Mouse (Mus musculus) liver, embryonic 16.5 days (tissue): ENCODE results near the gene Il5ra. TPM values are rescaled to one million over a fixed set of nuclear protein-coding genes. Genes with fewer than 3 reads are reported as not detected.

Experiments used
- ATAC-seq: fragments of 200-750 bp; cut with Nextera tagmentation; 2 replicates; pipeline ENCODE4 v1.8.0; 2017; ENCODE audit warnings: low read depth, mild to moderate bottlenecking, moderate number of reproducible peaks, moderate library complexity
- H3K27ac ChIP-seq: fragments of 300-500 bp; sonication (generic); 2 replicates; pipeline ENCODE4 v1.5.1; 2014; ENCODE audit warnings: mild to moderate bottlenecking, low read length
- H3K27me3 ChIP-seq: fragments of 300-500 bp; sonication (generic); 2 replicates; pipeline ENCODE4 v1.6.1; 2014; ENCODE audit warnings: low read depth, low read length, mixed read lengths; ENCODE audit not compliant: control insufficient read depth, insufficient read depth
- H3K36me3 ChIP-seq: fragments of 300-500 bp; sonication (generic); 2 replicates; pipeline ENCODE4 v1.6.1; 2014; ENCODE audit warnings: mild to moderate bottlenecking; ENCODE audit not compliant: control insufficient read depth, insufficient read depth
- H3K4me1 ChIP-seq: fragments of 300-500 bp; sonication (generic); 2 replicates; pipeline ENCODE4 v1.6.1; 2014; ENCODE audit warnings: low read depth, low read length, mixed read lengths; ENCODE audit not compliant: control insufficient read depth
- H3K4me2 ChIP-seq: fragments of 300-500 bp; sonication (generic); 2 replicates; pipeline ENCODE4 v1.6.1; 2014; ENCODE audit warnings: low read depth, low read length, mixed read lengths
- H3K4me3 ChIP-seq: fragments of 300-500 bp; sonication (generic); 2 replicates; pipeline ENCODE4 v1.5.1; 2014; ENCODE audit warnings: low read depth, mild to moderate bottlenecking, low read length
- H3K9ac ChIP-seq: fragments of 300-500 bp; sonication (generic); 2 replicates; pipeline ENCODE4 v1.6.1; 2014; ENCODE audit warnings: low read depth, low read length
- H3K9me3 ChIP-seq: fragments of 300-500 bp; sonication (generic); replicated peaks from 2 replicates; pipeline ENCODE4 v1.6.1; 2016; ENCODE audit warnings: low read length; ENCODE audit not compliant: control insufficient read depth
- WGBS: fragments of 180-500 bp; shearing (Covaris S2); extraction: QIAGEN DNeasy Blood & Tissue Kit; methylation state at CpG from one replicate; pipeline ENCODE4 v1.1.7; 2014; ENCODE audit not compliant: insufficient replicate concordance; 5-methylcytosine and 5-hydroxymethylcytosine counted together
- polyA plus RNA-seq: library from polyadenylated mRNA; unstranded; fragments of >200 nt; fragmentation: Nextera tagmentation; extraction: Ambion mirVana; gene quantifications from 2 replicates; pipeline ENCODE4 v1.2.1, GENCODE M21; 2015

The Il5ra gene
- polyA plus RNA-seq, 1 experiment from 2014 or later, result 0.08 TPM

DNA sequence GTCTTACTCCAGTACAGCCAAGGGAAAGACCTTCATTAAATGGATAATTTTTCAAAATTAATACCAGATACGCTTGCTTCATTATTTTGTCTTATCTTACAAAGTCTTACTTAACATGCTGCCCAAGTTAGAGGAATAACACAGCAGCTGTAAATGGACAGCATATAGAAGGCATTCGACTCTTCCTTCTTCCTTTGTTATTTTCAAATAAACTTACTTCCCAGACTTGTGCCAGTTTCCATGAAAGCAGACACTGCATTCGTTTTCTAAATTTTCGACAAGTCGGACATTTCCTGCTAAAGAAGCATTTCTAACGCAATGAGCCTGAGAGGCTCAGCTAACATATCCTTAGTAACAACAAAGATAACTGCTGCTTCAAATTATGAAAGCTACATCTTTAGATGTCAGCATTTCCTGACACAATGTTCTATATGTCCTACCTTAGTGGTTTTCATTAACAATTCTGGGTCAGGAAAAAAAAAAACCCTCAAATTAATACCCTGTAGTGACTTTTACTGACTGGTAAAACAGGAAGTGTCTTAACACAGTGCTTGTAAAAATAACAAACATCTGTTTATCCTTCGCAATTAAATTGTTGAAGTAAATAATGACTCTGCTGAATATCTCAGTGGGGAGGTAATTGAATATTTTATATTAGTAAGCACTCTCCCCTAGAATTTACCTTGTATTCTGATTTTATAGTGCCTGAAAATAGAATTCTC, 3.0 kb downstream of the Il5ra start:
- WGBS, result 42% methylated on average over 7 of the region's 7 CpGs
- no peaks in the 10 kb centered on the region for H3K4me1 ChIP-seq
- no peak for ATAC-seq
- H3K4me3 ChIP-seq, result no peak overlapping the region
- no peak overlapping the region for H3K4me2 ChIP-seq
- H3K36me3 ChIP-seq, result no peaks in the 10 kb centered on the region
- no peak overlapping the region for H3K27ac ChIP-seq
- H3K9me3 ChIP-seq, result no peaks in the 10 kb centered on the region
- H3K9ac ChIP-seq, result no peak overlapping the region
- H3K27me3 ChIP-seq, result no peaks in the 10 kb centered on the region

DNA sequence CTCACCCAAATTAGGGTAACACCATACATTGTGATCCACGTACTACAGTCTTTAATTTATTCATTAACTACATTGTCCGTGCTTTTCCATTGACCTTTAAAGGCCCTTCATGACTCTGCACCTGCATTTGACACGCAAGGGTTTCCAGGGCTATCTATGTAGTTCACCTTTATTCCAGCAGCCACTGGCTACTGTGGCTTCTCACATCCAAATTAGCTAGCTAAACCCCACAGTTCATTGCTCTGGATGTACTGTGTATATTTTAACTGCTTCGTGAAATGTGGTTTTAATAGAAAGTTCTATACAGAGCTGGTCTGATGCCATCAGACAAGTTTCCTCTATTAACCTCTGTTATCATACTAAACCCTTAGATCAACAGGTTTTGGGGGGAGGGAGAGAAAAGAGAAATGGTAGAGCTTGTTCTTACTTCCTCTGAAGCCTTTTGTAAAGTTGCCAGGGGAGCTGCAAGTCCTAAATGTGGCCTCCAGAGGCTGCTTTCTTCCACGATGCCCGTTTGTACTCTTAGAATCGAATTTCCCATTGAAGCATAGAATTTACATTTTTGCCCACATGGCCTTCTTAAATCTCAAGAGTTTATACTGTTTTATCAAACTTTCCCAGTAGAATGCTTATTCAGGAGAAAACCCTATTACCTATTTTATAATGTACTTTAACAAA, 5.1 kb downstream of the Il5ra start:
- 54% methylated on average over 7 of the region's 7 CpGs for WGBS
- H3K36me3 ChIP-seq, result no peaks in the 10 kb centered on the region
- H3K4me1 ChIP-seq, result no peaks in the 10 kb centered on the region
- H3K27ac ChIP-seq, result no peak overlapping the region
- H3K4me2 ChIP-seq, result no peak overlapping the region
- H3K9ac ChIP-seq, result no peak overlapping the region
- no peaks in the 10 kb centered on the region for H3K27me3 ChIP-seq
- ATAC-seq, result no peak
- no peak overlapping the region for H3K4me3 ChIP-seq
- H3K9me3 ChIP-seq, result no peaks in the 10 kb centered on the region

DNA sequence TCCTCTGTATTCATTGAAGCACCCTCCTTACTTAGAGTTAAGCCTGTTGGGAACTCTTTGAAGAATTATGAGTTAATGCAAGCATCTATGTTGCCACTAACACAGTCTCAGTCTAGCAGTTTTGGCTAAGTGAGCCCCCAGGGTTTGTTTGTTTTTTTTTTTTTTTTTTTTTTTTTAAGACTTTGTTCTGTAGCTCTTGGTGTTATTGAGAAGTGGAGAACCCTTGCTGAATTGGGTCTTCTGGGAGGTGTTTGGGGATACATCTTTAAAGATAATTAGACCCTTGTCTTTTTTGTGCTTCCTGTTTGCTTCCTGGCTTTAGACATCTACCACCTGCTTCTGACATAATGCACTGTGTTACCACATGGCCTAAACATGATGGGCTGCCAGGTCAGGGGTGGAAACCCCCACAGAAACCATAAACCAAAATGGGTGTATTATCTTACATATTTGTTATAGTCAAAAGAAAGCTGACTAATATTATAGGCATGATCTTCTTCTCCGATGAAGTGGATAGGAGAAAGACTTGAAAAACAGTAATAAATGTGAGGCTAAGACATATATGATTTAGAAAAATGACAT, 8.5 kb downstream of the Il5ra start:
- ATAC-seq, result no peak
- Histone ChIP-seq H3K4me3 (no peak overlapping the region), H3K27ac (no peak overlapping the region), H3K36me3 (no peaks in the 10 kb centered on the region), H3K9ac (no peak overlapping the region), H3K9me3 (no peaks in the 10 kb centered on the region), H3K4me2 (no peak overlapping the region), H3K4me1 (no peaks in the 10 kb centered on the region), H3K27me3 (no peaks in the 10 kb centered on the region)
- 59% methylated on average over 1 of the region's 1 CpGs for WGBS

DNA sequence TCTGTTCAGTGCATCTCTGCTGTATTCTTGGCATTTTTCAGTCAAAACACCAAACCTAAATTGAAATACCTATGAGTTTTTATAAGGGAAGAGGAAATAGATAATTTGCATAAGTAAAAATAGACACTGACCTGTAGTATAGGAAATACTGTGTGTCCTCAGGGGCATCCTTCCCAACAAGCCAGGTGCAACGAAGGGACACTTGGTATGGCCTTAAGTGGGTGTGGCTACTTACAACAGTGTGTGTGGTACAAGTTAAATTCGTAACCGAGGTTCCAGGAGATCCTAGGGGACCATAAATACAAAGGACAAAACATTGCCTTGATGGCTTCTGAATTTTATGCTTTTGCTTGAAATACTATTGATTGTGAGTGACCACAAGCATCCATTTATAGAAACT, 10.6 kb downstream of the Il5ra start:
- no peaks in the 10 kb centered on the region for H3K27me3 ChIP-seq
- H3K4me2 ChIP-seq, result no peak overlapping the region
- H3K4me1 ChIP-seq, result no peaks in the 10 kb centered on the region
- H3K36me3 ChIP-seq, result no peaks in the 10 kb centered on the region
- WGBS, result 68% methylated on average over 3 of the region's 3 CpGs
- no peak for ATAC-seq
- H3K9me3 ChIP-seq, result no peaks in the 10 kb centered on the region
- H3K9ac ChIP-seq, result no peak overlapping the region
- no peak overlapping the region for H3K27ac ChIP-seq
- H3K4me3 ChIP-seq, result no peak overlapping the region

DNA sequence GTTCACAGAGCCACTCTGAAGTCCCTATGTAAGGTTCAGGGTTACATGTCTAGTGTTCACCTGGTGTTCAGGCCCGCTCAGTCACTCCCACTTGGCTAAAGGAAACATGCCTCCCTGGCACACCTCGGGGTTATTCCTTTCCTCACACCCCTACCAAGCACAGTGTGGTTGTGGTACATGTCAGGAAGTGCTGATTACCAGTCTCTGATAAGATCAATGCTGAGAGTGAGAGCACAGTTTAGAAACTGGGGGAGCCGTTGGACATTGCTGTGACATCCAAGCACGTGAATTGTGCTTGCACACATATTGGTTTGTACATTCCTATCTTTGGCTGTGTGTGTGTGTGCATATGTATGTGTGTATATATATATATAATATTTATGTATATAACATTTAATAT, 16.3 kb downstream of the Il5ra start:
- Histone ChIP-seq H3K9ac (no peak overlapping the region), H3K9me3 (no peaks in the 10 kb centered on the region), H3K4me1 (no peaks in the 10 kb centered on the region), H3K4me3 (no peak overlapping the region), H3K27me3 (no peaks in the 10 kb centered on the region), H3K36me3 (no peaks in the 10 kb centered on the region), H3K27ac (no peak overlapping the region), H3K4me2 (no peak overlapping the region)
- 22% methylated on average over 4 of the region's 4 CpGs for WGBS
- no peak for ATAC-seq

DNA sequence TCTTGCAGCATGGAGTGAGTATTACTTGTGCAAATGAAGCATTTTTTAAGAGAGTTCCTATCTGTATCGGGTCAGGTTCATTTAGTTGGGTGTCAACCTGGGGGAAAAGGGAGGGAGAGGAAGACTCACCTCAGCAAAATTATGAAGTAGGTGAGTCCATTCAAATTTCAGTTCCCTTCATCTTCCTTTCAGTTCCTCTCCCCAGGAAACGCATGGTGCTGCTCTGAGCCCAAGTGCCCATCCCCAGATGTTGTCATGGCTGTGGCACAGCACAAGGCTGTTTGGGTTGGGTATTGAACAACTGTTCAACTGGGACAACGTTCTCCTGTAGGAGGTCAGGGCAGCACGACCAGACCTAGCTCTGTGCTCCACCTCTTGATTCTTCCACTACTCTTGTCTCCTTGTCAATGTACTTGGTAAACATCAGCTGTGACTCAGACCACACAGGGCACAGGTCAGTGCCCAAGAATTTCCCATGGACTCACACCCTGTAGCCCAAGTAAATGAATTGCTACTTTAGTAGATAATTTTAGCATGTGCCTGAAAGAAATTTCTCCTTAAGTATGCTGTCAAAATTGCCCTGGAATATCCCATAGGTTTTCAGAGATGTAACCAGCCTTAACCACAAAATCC, 19.0 kb downstream of the Il5ra start:
- ATAC-seq, result no peak
- Histone ChIP-seq H3K36me3 (no peaks in the 10 kb centered on the region), H3K27me3 (no peaks in the 10 kb centered on the region), H3K9ac (no peak overlapping the region), H3K4me1 (no peaks in the 10 kb centered on the region), H3K27ac (no peak overlapping the region), H3K4me3 (no peak overlapping the region), H3K9me3 (no peaks in the 10 kb centered on the region), H3K4me2 (no peak overlapping the region)
- 49% methylated on average over 4 of the region's 4 CpGs for WGBS

DNA sequence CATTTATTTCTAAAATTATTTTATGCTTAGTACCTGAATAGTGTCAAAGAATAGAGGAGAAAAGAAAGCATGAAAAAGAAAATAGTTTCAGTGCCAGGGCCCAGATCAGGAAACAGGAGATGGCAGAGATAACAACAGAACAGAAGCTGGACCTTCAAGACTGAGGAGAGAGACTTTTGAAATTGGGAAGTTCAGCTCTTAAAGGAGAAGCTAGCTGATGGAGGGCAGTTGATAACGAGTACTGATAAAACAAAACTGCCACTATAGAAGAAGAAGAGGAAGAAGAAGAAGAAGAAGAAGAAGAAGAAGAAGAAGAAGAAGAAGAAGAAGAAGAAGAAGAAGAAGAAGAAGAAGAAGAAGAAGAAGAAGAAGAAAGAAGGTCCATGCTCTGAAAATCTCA, 21.1 kb downstream of the Il5ra start:
- Histone ChIP-seq H3K4me1 (no peaks in the 10 kb centered on the region), H3K4me2 (no peak overlapping the region), H3K9me3 (no peaks in the 10 kb centered on the region), H3K9ac (no peak overlapping the region), H3K36me3 (no peaks in the 10 kb centered on the region), H3K27me3 (no peaks in the 10 kb centered on the region), H3K27ac (no peak overlapping the region), H3K4me3 (no peak overlapping the region)
- 8% methylated on average over 1 of the region's 1 CpGs for WGBS
- ATAC-seq, result no peak

DNA sequence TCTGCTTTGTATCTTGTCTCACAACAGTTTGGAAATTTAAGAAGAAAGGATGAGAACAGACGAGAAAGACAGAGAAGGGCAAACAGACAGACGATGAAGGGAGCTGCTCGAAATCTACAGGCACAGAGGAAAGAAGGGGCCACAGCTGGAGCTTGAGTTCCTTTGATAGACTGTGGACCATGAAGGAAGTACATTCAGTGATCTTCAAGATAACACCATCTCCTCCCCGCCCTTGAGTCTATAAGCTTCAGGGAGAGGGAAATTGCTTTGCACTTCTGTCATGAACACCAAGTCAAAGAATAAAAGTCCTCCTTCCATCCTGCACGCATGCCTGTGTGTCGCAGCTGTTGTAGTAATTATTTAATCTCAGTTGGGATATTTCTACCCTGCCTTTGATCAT, 22.8 kb downstream of the Il5ra start:
- H3K36me3 ChIP-seq, result no peaks in the 10 kb centered on the region
- no peak overlapping the region for H3K27ac ChIP-seq
- whole genome bisulfite sequencing, result 11% methylated on average over 6 of the region's 6 CpGs
- ATAC-seq, result no peak
- no peak overlapping the region for H3K4me2 ChIP-seq
- H3K27me3 ChIP-seq, result no peaks in the 10 kb centered on the region
- H3K9me3 ChIP-seq, result no peaks in the 10 kb centered on the region
- H3K9ac ChIP-seq, result no peak overlapping the region
- no peak overlapping the region for H3K4me3 ChIP-seq
- no peaks in the 10 kb centered on the region for H3K4me1 ChIP-seq

DNA sequence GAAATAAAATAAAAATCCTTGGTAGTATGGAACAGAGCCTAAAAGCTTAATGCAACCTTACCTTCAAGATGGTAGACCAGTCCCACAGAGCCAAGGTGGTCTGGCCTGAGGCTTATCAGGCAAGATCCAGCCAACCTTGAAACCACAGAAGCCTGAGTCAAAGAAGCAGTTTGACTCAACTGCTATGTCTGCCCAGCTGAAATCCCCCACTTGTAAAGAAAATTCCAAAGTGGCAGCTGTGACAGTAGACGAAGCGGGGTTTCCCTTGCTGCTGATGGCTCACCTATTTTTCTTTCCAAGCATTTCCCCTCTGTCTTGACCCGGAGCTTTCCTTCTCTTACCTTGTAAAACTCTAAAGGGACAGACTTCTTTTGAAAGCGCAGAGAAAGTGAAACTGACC, 23.2 kb downstream of the Il5ra start:
- no peak for ATAC-seq
- WGBS, result 35% methylated on average over 4 of the region's 4 CpGs

More for the DNA sequence above, 23.2 kb downstream of the Il5ra start:
- H3K4me3 ChIP-seq, result no peak overlapping the region
- H3K27me3 ChIP-seq, result no peaks in the 10 kb centered on the region
- no peaks in the 10 kb centered on the region for H3K4me1 ChIP-seq
- H3K36me3 ChIP-seq, result no peaks in the 10 kb centered on the region
- H3K4me2 ChIP-seq, result no peak overlapping the region
- H3K9me3 ChIP-seq, result no peaks in the 10 kb centered on the region
- H3K27ac ChIP-seq, result no peak overlapping the region
- H3K9ac ChIP-seq, result no peak overlapping the region
